Mouse (Mus musculus) gastrocnemius, adult 2 months (tissue): ENCODE measurements around the gene Tmem270. TPM values are rescaled to one million over a fixed set of nuclear protein-coding genes. Genes with fewer than 3 reads are reported as not detected.
"Not testable (repeated sequence)": the region's sequence is repeated elsewhere in the genome, so short reads cannot be mapped to it uniquely, and the experiment has no call there.

Experiments
- DNase-seq: peaks from one replicate; pipeline ENCODE4 v3.0.0; 2022
- H3K27ac ChIP-seq: fragments of 200-600 bp; 2 replicates; pipeline ENCODE4 v1.8.1; 2022; ENCODE audit warnings: mild to moderate bottlenecking
- H3K4me3 ChIP-seq: fragments of 200-600 bp; 2 replicates; pipeline ENCODE4 v1.8.1; 2022; ENCODE audit warnings: mild to moderate bottlenecking, moderate library complexity
- CTCF ChIP-seq: fragments of 200-600 bp; IDR thresholded peaks from 2 replicates; pipeline ENCODE4 v1.8.1; 2022; ENCODE audit warnings: antibody characterized with exemption, mild to moderate bottlenecking, moderate library complexity
- intact Hi-C: fragments of 180-260 bp; cut with DNase I; formaldehyde crosslinking; loops from one replicate; pipeline ENCODE4 v1.15.1; 2025
- total RNA-seq, 2 experiments: library from RNA; stranded (reverse); gene quantifications; 2 replicates each; pipeline ENCODE4 v1.2.3; 2021

Gene Tmem270
- total RNA-seq, 2 experiments from 2014 or later = not detected

GRCm38 (mm10) chr5:134939069-134939468, 32.5 kb upstream of the Tmem270 start:
- no peak for DNase-seq
- Histone ChIP-seq H3K27ac (no peak overlapping the region), H3K4me3 (no peak overlapping the region)
- no peak for TF ChIP-seq CTCF
- intact Hi-C loops = no loop called here

- DNase-seq = no peak
These were observed 30.2 kb upstream of the Tmem270 start for GRCm38 (mm10) chr5:134936626-134937185.

GRCm38 (mm10) chr5:134936051-134936450, 29.5 kb upstream of the Tmem270 start:
- no peak for DNase-seq
- H3K4me3 ChIP-seq = no peak overlapping the region
- intact Hi-C loops = no loop called here
- no peak for TF ChIP-seq CTCF
- H3K27ac ChIP-seq = no peak overlapping the region

More at GRCm38 (mm10) chr5:134936626-134937185, 30.2 kb upstream of the Tmem270 start:
- Histone ChIP-seq H3K4me3 (no peak overlapping the region), H3K27ac (no peak overlapping the region)
- no peak for TF ChIP-seq CTCF
- intact Hi-C loops = no loop called here

- intact Hi-C loops = no loop called here
- no peak overlapping the region for H3K4me3 ChIP-seq
- TF ChIP-seq CTCF = no peak
- DNase-seq = no peak
- no peak overlapping the region for H3K27ac ChIP-seq
These were observed 28.1 kb upstream of the Tmem270 start for GRCm38 (mm10) chr5:134934666-134935065.

GRCm38 (mm10) chr5:134933686-134934085, 27.2 kb upstream of the Tmem270 start:
- not testable (repeated sequence) for H3K27ac ChIP-seq, DNase-seq, H3K4me3 ChIP-seq
- intact Hi-C loops = loop anchor here (1.0 kb wide), 1 partner anchor 32 kb away; no protein-coding TSS in a partner anchor

GRCm38 (mm10) chr5:134933281-134933680, 26.7 kb upstream of the Tmem270 start:
- Histone ChIP-seq H3K27ac (no peak overlapping the region), H3K4me3 (no peak overlapping the region)
- TF ChIP-seq CTCF = no peak
- DNase-seq = no peak
- intact Hi-C loops = loop anchor here (1.0 kb wide), 1 partner anchor 32 kb away; no protein-coding TSS in a partner anchor

- intact Hi-C loops = loop anchor here (1.0 kb wide), 1 partner anchor 32 kb away; no protein-coding TSS in a partner anchor
These were observed 26.4 kb upstream of the Tmem270 start for GRCm38 (mm10) chr5:134932903-134933276.

GRCm38 (mm10) chr5:134932179-134932902, 25.8 kb upstream of the Tmem270 start, which contains the start of gene Mettl27:
Gene Mettl27, plus strand, starts transcription at chr5:134932368.
- peak within 1 kb of the TSS; percentile 91 for H3K27ac ChIP-seq
- peak; percentile 91 for DNase-seq

More at GRCm38 (mm10) chr5:134932903-134933276, 26.4 kb upstream of the Tmem270 start:
- DNase-seq = peak; percentile 70
- Histone ChIP-seq H3K4me3 (peak overlapping the region; percentile 96), H3K27ac (peak overlapping the region; percentile 91)
- peak; percentile 42 for TF ChIP-seq CTCF

GRCm38 (mm10) chr5:134929988-134930387, 23.5 kb upstream of the Tmem270 start:
- H3K4me3 ChIP-seq = no peak overlapping the region
- no peak for TF ChIP-seq CTCF
- intact Hi-C loops = no loop called here

More at GRCm38 (mm10) chr5:134932179-134932902, 25.8 kb upstream of the Tmem270 start, which contains the start of gene Mettl27:
- TF ChIP-seq CTCF = no peak
- intact Hi-C loops = no loop called here
- peak within 1 kb of the TSS; percentile 96 for H3K4me3 ChIP-seq

GRCm38 (mm10) chr5:134926726-134927125, 20.2 kb upstream of the Tmem270 start:
- no peak for TF ChIP-seq CTCF
- intact Hi-C loops = no loop called here

More at GRCm38 (mm10) chr5:134929988-134930387, 23.5 kb upstream of the Tmem270 start:
- H3K27ac ChIP-seq = no peak overlapping the region
- DNase-seq = no peak

GRCm38 (mm10) chr5:134923141-134923540, 16.6 kb upstream of the Tmem270 start:
- no peak for TF ChIP-seq CTCF
- no peak for DNase-seq
- Histone ChIP-seq H3K4me3 (no peak overlapping the region), H3K27ac (no peak overlapping the region)
- intact Hi-C loops = no loop called here

More at GRCm38 (mm10) chr5:134926726-134927125, 20.2 kb upstream of the Tmem270 start:
- Histone ChIP-seq H3K27ac (no peak overlapping the region), H3K4me3 (no peak overlapping the region)
- DNase-seq = no peak

GRCm38 (mm10) chr5:134921106-134921505, 14.6 kb upstream of the Tmem270 start:
- intact Hi-C loops = no loop called here
- DNase-seq = no peak
- Histone ChIP-seq H3K4me3 (no peak overlapping the region), H3K27ac (no peak overlapping the region)
- TF ChIP-seq CTCF = no peak

GRCm38 (mm10) chr5:134920106-134920687, 13.7 kb upstream of the Tmem270 start:
- intact Hi-C loops = no loop called here
- no peak for DNase-seq
- TF ChIP-seq CTCF = no peak
- Histone ChIP-seq H3K27ac (no peak overlapping the region), H3K4me3 (no peak overlapping the region)
